Mouse (Mus musculus): ENCODE data around the gene Ppp4c. TPM values are rescaled to one million over a fixed set of nuclear protein-coding genes. Genes with fewer than 3 reads are reported as not detected.

The Ppp4c gene
- total RNA-seq (2014; fragmentation: Nextera tagmentation) (160 and 219 TPM in 2 replicates), total RNA-seq (2017) (131 and 137 TPM in 2 replicates)

GRCm38 (mm10) chr7:126791851-126792720 lies at the start of gene Ppp4c:
Gene Ppp4c, minus strand, starts transcription at chr7:126792496.
- peak; percentile 93 for ATAC-seq (replicated peaks; ENCODE audit: poor library complexity, severe bottlenecking)

GRCm38 (mm10) chr7:126833294-126833693 lies 41.0 kb upstream of the Ppp4c start:
- ATAC-seq (replicated peaks; ENCODE audit: poor library complexity, severe bottlenecking): no peak

- peak; percentile 91 for ATAC-seq (replicated peaks; ENCODE audit: poor library complexity, severe bottlenecking)
Measured at GRCm38 (mm10) chr7:126832036-126832598, 39.8 kb upstream of the Ppp4c start.

GRCm38 (mm10) chr7:126831539-126831938 lies 39.2 kb upstream of the Ppp4c start, which contains the start of gene 4930451I11Rik:
Gene 4930451I11Rik, minus strand, starts transcription at chr7:126831639.
- ATAC-seq (replicated peaks; ENCODE audit: poor library complexity, severe bottlenecking): no peak

- no peak for ATAC-seq (replicated peaks; ENCODE audit: poor library complexity, severe bottlenecking)
Measured at GRCm38 (mm10) chr7:126825952-126826351, 33.7 kb upstream of the Ppp4c start.

GRCm38 (mm10) chr7:126825403-126825802 lies 33.1 kb upstream of the Ppp4c start:
- ATAC-seq (replicated peaks; ENCODE audit: poor library complexity, severe bottlenecking): peak; percentile 49

GRCm38 (mm10) chr7:126823940-126824339 lies 31.6 kb upstream of the Ppp4c start:
- no peak for ATAC-seq (replicated peaks; ENCODE audit: poor library complexity, severe bottlenecking)

GRCm38 (mm10) chr7:126823202-126823711 lies 31.0 kb upstream of the Ppp4c start:
- ATAC-seq (replicated peaks; ENCODE audit: poor library complexity, severe bottlenecking): no peak

- no peak for ATAC-seq (replicated peaks; ENCODE audit: poor library complexity, severe bottlenecking)
Measured at GRCm38 (mm10) chr7:126822741-126823140, 30.4 kb upstream of the Ppp4c start.

- peak; percentile 80 for ATAC-seq (replicated peaks; ENCODE audit: poor library complexity, severe bottlenecking)
Measured at GRCm38 (mm10) chr7:126821835-126822511, 29.7 kb upstream of the Ppp4c start.

GRCm38 (mm10) chr7:126818818-126819217 lies 26.5 kb upstream of the Ppp4c start:
- ATAC-seq (replicated peaks; ENCODE audit: poor library complexity, severe bottlenecking): no peak

GRCm38 (mm10) chr7:126817595-126817994 lies 25.3 kb upstream of the Ppp4c start:
- ATAC-seq (replicated peaks; ENCODE audit: poor library complexity, severe bottlenecking): no peak

- no peak for ATAC-seq (replicated peaks; ENCODE audit: poor library complexity, severe bottlenecking)
Measured at GRCm38 (mm10) chr7:126816494-126816893, 24.2 kb upstream of the Ppp4c start.

GRCm38 (mm10) chr7:126815726-126816222 lies 23.5 kb upstream of the Ppp4c start:
- no peak for ATAC-seq (replicated peaks; ENCODE audit: poor library complexity, severe bottlenecking)

GRCm38 (mm10) chr7:126809723-126810369 lies 17.6 kb upstream of the Ppp4c start:
- ATAC-seq (replicated peaks; ENCODE audit: poor library complexity, severe bottlenecking): no peak

- ATAC-seq (replicated peaks; ENCODE audit: poor library complexity, severe bottlenecking): peak; percentile 92
Measured at GRCm38 (mm10) chr7:126808703-126809455, 16.6 kb upstream of the Ppp4c start.

GRCm38 (mm10) chr7:126807405-126807804 lies 15.1 kb upstream of the Ppp4c start:
- no peak for ATAC-seq (replicated peaks; ENCODE audit: poor library complexity, severe bottlenecking)

- ATAC-seq (replicated peaks; ENCODE audit: poor library complexity, severe bottlenecking): no peak
Measured at GRCm38 (mm10) chr7:126806956-126807355, 14.7 kb upstream of the Ppp4c start.

GRCm38 (mm10) chr7:126803751-126804150 lies 11.5 kb upstream of the Ppp4c start:
- ATAC-seq (replicated peaks; ENCODE audit: poor library complexity, severe bottlenecking): no peak
